Mouse (Mus musculus) mouse embryonic stem cell (cell line): Measurements from ENCODE around the gene Hydin.

ENCODE experiments used
- in situ Hi-C, 2 experiments: fragments of 300-500 bp; cut with MboI; formaldehyde crosslinking; loops; 1 replicate in 1 of 2; 3 replicates in 1 of 2; pipeline ENCODE4 v1.14.3; 2019 to 2020; ENCODE audit warnings: low sequenced_read_pairs in 2 of 2, low pct_unique_long_range_greater_than_20kb in 1 of 2, mixed read lengths in 1 of 2; ENCODE audit not compliant: unreplicated experiment in 1 of 2

The Hydin gene

GRCm38 (mm10) chr8:110416931-110417330 is 150.2 kb downstream of the Hydin start:
- in situ Hi-C loops = no loop called here

- in situ Hi-C loops = no loop called here
Measured at GRCm38 (mm10) chr8:110417801-110418200, 151.0 kb downstream of the Hydin start.

GRCm38 (mm10) chr8:110419711-110420110 is 152.9 kb downstream of the Hydin start:
- in situ Hi-C loops = no loop called here

GRCm38 (mm10) chr8:110420221-110420620 is 153.4 kb downstream of the Hydin start:
- in situ Hi-C loops = no loop called here

DNA sequence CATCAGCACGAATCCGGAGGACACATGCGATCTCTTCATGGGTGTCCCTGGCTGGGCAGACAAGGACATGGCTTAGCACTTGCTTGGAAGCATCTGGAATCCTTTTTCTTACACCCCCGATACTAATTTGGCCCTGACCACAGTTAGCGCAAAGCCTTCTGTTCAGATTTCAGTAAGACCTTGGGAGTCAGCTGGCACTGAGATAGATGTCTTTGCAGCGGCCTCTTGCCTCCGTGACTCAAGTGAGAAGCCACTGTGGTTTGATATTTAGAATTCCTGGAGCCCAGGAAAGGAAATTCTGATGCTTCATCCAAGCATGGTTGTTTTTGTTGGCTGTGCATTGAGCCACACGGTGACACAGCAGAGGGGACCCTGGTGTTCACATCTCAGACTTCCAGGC is 157.4 kb downstream of the Hydin start:
- in situ Hi-C loops = no loop called here

DNA sequence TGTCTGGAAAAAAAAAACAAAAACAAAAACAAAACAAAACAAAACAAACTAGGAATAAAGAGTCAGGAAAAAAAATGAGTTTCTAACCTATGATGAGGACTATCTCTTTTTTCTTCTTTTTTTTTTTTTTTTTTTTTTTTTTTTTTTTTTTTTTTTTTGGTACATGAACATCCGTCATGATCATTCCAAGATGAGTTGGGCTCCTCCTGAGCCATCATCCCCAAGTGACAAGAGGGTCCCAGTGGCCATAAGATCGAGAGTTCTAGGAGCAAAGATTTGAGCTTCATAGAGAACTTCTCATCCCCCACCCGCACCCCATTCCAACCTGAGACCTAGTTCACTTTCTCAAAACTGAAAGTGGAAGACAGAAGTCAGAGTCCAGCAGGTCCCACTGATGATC is 164.6 kb downstream of the Hydin start:
- in situ Hi-C loops = no loop called here

DNA sequence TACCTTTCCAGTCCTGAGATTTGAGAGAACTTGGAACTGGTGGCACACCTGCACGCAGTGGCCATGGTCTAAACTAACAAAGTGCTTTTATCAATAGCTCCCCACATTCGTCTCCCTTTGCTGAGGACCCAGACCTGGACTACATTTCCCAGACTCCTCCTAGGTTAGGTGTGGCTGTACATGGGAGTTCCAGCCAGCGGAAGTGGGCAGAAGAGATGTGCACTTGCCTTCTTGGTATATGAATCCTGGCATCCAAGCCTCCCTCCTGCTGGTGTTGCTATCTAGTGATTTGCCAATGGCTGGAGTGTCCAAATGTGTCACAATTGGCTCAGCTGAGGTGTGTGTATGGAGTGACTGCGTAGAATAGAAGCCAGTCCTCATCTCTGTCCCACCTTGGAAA is 173.8 kb downstream of the Hydin start:
- in situ Hi-C loops = no loop called here

- in situ Hi-C loops = no loop called here
Measured at GRCm38 (mm10) chr8:110444276-110444675, 177.5 kb downstream of the Hydin start.

- in situ Hi-C loops = no loop called here
Measured at GRCm38 (mm10) chr8:110450463-110450862, 183.7 kb downstream of the Hydin start.

DNA sequence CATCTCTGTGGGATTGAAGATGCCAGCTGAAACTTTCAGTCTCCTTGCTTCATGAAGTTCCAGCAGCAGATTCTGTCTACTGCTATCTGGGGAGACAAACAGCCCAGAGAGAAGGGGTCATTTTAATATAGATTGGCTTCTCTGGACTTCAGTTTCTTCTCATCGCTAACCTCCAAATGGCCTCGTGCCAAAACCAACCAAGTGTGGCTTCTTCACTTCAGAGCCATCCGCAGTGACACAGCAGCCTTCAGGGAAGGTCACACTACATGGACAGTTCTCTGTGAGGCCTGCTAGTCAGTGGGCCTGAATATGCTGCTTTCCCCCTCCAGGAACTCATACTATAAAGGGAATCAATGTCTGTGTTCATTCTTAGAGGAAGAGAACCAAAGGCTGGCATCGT is 187.7 kb downstream of the Hydin start:
- in situ Hi-C loops = no loop called here

DNA sequence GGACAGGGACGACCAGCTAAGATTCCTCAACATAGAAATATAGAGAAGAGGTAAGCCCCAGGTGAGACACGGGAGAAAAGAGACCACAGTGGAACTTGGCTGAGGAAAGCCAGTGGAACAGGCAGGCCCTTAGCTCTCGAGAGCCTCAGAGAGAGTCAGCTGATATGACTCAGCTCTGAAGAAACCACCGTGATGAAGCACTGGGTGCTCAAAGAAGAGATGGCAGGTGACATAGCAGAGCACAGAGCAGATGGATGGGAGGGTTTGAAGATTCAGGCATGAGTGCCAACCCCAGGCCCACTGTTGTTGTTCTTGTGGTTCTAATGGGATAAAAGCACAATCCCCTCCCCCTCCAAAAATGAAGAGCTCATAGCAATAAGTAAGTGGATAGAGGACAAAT is 190.6 kb downstream of the Hydin start:
- in situ Hi-C loops = no loop called here

DNA sequence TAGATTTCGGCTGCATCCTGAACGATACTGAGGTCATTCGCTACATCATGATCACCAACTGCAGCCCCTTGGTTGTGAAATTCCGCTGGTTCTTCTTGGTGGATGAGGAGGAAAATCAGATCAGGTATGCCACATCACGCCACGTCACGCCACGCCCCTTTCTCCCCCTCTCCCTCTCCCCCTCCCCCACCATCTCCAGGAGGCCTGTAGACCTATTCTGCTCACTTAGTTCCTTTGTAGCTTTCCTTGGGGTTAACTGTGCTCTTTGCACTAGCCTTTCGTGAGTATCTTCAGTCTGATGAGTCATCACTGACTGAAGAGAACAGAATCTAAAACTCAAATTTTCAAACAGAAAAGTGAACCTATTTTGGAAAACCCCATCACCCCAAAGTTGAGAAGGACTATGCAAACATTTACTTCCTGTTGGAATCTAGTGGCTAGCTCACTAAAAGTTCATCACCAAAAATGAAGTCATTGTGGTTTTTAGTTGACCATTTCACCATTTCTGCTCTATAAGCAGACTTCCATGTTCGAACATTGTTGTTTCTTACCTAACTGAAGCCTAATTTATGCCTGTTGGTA is 195.9 kb downstream of the Hydin start:
- in situ Hi-C loops = no loop called here

DNA sequence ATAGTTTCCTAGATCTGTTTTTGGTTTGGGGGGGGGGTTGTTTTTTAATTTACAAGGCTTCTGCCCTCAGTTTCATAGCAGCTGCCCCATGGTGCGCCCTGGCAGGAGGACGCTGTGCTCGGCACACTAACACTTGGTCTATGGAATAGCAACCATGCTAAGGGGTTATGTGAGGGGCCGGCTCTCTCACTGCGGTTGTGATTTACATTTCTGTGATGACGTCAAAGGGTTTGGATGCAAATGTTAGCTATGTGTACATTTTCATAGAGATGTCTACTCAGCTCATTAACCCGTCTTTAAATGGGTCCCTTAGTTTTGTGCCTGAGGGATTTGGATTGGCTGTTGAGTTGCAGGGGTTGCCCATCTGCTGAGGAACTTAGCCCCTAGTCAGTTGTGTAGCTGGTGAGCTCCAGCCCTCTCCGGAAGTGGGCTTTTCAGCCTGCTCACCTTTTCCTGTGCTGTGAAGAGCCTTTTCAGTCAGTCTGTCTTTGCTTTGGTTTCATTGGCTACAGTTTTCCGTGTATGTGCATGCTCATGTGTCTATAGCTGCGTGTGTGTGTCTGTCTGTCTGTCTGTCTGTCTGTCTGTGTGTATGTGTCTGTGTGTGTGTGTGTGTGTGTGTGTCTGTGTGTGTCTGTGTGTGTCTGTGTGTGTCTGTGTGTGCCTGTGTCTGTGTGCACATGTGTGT is 197.1 kb downstream of the Hydin start:
- in situ Hi-C loops = no loop called here

DNA sequence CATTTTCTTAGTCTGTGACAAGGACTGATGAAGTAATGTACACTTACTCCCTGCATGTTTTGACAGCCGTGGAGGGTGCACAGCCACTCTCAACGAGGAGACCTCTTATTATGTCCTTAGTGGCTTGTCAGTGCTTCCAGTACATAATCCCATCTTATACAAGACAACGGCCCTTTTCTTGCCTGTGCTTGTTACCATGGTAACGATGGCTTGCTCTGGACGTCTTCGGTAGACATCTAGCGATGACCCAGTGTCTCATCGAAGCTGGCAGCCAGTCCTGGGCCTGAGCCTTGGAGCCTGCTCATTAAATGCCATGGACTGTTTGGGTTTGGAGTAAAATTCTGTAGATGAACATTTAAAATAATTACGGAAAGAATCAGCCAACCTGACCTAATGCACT is 198.8 kb downstream of the Hydin start:
- in situ Hi-C loops = no loop called here

- in situ Hi-C loops = no loop called here
Measured at GRCm38 (mm10) chr8:110477256-110477655, 210.5 kb downstream of the Hydin start.

- in situ Hi-C loops = no loop called here
Measured at GRCm38 (mm10) chr8:110478576-110478975, 211.8 kb downstream of the Hydin start.

DNA sequence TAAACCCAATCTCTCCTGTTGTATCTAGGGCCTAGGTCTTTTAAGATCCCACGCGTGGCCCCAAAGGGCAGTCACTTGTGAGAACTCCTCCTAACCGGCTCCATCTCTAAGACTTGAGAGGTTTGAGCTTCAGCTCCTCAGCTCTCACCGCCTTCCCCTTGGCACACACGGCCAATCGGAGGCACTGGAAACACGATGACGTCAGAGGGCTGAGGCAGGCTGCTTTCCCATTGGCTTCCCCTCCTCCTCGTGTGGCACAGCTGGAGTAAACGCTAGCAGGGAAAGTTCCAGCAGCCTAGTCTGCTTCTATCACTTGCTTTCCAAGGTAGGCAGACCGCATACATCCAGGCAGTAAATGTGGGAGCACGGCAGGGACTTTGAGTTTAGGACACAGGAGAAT is 212.6 kb downstream of the Hydin start:
- in situ Hi-C loops = no loop called here

DNA sequence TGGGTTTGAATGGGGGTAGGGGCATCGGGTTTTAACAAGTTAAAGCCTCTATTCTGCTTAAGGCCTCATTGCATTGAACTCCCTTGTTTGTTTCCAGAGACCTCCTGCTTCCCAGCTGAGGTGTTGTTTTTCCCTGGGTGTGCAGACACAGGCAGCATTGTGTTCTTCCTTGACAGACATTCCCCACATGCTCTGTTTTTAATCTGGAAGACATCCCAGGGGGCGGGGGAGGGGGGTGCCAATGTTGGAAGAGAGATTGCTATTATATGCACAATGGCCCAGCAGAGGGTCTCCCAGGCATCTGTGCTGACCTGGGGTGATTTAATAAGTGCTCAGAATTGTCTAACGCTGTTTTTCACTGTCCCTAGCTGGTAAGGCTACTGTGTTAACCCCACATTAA is 215.5 kb downstream of the Hydin start:
- in situ Hi-C loops = no loop called here

DNA sequence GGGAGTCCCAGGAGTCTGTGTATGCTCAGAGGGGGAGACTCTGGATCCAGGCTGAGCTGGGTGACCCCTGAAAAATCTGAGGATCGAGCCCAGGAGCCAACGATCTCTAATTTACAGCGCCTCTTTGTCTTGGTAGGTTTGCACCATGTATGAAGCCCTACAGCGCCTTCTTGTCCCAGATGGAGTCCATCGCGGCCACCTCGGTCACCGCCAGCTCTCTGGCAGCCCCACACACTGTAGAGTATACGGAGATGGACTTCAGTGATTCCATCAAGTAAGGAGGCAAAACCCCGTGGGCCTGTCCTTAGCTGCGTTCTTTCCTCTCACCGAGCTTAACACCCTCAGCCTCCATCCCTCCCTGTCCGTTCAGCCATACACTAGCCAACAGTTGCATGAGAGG is 218.5 kb downstream of the Hydin start:
- in situ Hi-C loops = no loop called here

- in situ Hi-C loops = no loop called here
Measured at GRCm38 (mm10) chr8:110486020-110486419, 219.2 kb downstream of the Hydin start.
